Mouse (Mus musculus): ENCODE data around the gene Spib. TPM values are rescaled to one million over a fixed set of nuclear protein-coding genes. Genes with fewer than 3 reads are reported as not detected.

Spib gene
- polyA plus RNA-seq (2015; fragmentation: Nextera tagmentation; extraction: Ambion mirVana) = 7.5 TPM in 1 of 2 replicates, not detected in the other

DNA sequence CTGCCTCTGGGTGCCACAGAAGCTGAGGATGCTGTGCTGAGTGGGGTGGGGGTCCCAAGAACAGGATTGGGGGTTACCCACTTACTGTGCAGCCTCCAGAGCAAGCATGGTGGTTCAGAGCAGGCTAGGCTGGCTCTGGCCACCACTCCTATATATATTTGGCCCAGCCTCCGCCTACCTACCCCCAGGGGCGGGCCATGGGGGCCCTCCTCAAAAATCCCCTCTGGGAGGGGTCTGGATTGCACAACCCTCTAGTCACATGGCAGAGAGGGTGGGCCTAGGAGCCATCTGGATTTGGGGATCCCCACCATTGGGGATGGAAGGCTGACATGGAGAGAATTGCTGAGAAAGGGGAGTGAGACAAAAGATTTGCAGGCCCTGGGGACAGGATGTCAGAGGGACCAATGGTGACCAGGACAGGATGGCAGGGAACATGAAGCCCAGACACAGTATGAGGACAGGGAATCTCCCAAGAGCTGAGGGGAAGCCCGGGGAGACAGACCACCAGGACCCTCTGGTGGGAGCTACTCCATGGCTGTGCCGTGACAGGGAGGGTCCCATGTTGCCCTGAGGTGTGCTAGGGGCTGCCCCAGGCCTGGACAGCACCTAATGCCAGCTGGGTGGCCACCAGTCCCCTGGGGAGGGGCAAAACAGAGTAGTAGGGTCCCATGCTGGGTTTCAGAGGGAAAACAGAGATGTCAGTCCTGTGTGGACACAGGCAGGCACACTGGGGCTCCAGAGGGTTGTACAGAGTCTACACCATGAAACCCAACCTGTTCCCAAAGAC lies at the start of gene Spib:
Gene Spib (minus strand): TSS at position 126 of the 787 bp plus-strand sequence.
- H3K4me3 ChIP-seq (replicated peaks) = no peak within 1 kb of the TSS
- 91% methylated on average over 4 of the region's 4 CpGs for WGBS
- no peak within 1 kb of the TSS for H3K27ac ChIP-seq (replicated peaks)

DNA sequence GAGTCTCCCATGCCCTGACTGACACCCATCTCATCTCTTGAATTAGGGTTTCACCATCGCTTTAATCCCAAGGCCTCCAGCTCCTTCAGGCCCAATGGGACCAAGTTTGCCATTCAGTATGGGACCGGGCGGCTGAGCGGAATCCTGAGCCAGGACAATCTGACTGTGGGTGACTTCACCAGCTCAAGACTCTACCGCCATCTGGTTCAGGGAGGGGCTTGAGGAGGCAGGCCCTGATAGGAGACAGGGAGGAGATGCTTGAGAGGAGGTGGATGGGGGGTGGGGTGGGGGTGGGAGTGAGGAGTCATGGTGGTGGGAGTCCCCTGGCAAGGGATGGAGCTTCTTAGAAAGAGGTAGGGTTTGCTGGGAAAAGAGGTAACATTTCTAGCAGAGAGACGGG lies 49.8 kb upstream of the Spib start:
- 86% methylated on average over 6 of the region's 6 CpGs for WGBS
- no peak overlapping the region for H3K9ac ChIP-seq (replicated peaks)

More for the DNA sequence above, at the start of gene Spib:
- Histone ChIP-seq H3K4me2 (no peak within 1 kb of the TSS), H3K4me1 (peaks cover 7% of the 10 kb centered on the region), H3K27me3 (replicated peaks) (peaks cover 23% of the 10 kb centered on the region), H3K9me3 (replicated peaks) (no peaks in the 10 kb centered on the region), H3K9ac (replicated peaks) (no peak within 1 kb of the TSS), H3K36me3 (peaks cover 2% of the 10 kb centered on the region; the same call in 1 of the 2 replicates)
- no peak for ATAC-seq (ENCODE audit: low FRiP score)

DNA sequence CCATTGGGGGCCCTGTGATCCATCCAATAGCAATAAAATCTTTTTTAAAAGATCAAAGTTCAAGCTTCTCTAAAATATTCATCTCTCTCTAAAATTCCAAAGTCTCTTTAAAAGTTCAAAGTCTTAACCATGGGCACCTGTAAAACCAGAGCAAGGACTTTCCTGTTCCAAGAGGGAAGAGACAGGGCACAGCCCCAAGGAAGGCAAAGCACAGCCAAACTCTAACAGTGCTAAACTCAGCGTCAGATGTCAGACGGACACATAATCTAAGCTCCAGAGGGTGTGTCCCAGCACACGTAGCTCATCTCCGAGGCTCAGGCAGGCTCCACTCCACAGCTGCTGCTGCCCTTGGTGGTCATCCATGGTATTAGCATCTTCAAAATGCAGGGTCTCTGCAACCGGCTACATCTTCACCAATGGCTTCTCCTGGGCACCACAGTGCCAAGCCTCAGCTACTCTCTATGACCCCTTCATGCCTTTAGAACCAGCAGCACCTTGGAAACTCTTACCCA lies 44.5 kb upstream of the Spib start:
- H3K27me3 ChIP-seq (replicated peaks) = no peaks in the 10 kb centered on the region
- no peak overlapping the region for H3K4me3 ChIP-seq (replicated peaks)
- no peaks in the 10 kb centered on the region for H3K4me1 ChIP-seq
- WGBS = 54% methylated on average over 5 of the region's 5 CpGs
- ATAC-seq (ENCODE audit: low FRiP score) = no peak
- no peak overlapping the region for H3K27ac ChIP-seq (replicated peaks)
- H3K9ac ChIP-seq (replicated peaks) = no peak overlapping the region
- no peaks in the 10 kb centered on the region for H3K36me3 ChIP-seq
- H3K4me2 ChIP-seq = no peak overlapping the region
- no peaks in the 10 kb centered on the region for H3K9me3 ChIP-seq (replicated peaks)

More for the DNA sequence above, 49.8 kb upstream of the Spib start:
- H3K27me3 ChIP-seq (replicated peaks) = 0 out of 2 replicates have a peak, but pooled peaks cover 3% of the 10 kb centered on the region
- no peak overlapping the region for H3K4me2 ChIP-seq
- no peak for ATAC-seq (ENCODE audit: low FRiP score)
- H3K9me3 ChIP-seq (replicated peaks) = no peaks in the 10 kb centered on the region
- no peaks in the 10 kb centered on the region for H3K36me3 ChIP-seq
- no peak overlapping the region for H3K4me3 ChIP-seq (replicated peaks)
- H3K27ac ChIP-seq (replicated peaks) = no peak overlapping the region
- H3K4me1 ChIP-seq = peaks cover 8% of the 10 kb centered on the region

DNA sequence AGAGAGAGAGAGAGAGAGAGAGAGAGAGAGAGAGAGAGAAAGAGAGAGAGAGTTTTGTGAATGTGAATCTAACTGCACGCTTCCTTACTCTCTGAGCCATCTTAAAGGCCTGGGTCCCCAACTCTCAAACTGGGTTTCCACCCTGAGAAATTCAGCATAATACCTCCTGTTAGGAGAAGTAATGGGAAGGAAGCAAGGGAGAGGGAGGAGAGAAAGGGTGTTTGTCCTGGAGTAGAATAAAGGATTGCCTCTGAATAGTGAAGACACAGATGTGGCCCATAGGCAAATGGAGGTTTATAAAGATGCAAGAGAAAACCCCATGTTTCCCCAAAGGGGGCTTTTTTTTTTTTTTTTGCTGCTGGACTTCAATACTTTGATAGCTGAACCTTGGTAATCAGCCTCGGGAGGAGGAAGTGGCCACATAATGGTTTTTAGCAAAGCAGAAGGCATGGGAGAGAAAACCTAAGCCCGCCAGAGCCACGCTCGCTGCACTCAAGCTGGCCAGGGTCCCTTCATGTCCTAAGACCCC lies 41.1 kb upstream of the Spib start:
- Histone ChIP-seq H3K27ac (replicated peaks) (no peak overlapping the region), H3K4me2 (no peak overlapping the region), H3K36me3 (no peaks in the 10 kb centered on the region), H3K4me1 (no peaks in the 10 kb centered on the region), H3K9me3 (replicated peaks) (no peaks in the 10 kb centered on the region), H3K27me3 (replicated peaks) (no peaks in the 10 kb centered on the region), H3K4me3 (replicated peaks) (no peak overlapping the region), H3K9ac (replicated peaks) (no peak overlapping the region)
- WGBS = 84% methylated on average over 5 of the region's 5 CpGs
- no peak for ATAC-seq (ENCODE audit: low FRiP score)

DNA sequence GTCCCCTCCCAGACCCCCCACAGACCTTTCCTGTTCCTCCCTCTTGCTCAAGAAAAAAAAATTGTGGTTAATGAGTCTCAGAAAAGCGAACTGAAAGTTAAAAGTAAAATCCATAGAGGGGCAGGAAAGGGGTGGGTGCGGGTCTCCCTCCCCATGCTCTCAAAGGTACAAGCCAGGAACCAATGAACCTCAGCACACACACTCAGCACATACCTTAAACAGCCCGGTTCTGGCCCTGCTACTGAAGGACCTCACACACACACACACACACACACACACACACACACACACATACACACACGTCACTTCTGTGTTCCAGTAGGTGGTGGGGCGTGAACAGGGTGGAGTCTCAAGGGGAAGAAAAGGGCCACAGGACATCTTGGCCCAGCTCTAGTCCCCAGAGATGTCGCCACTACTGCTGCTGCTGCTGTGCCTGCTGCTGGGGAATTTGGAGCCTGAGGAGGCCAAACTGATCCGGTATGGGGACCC lies 40.4 kb upstream of the Spib start, which contains the start of gene Napsa:
Gene Napsa (plus strand): TSS at position 168 of the 489 bp plus-strand sequence.
- Histone ChIP-seq H3K27me3 (replicated peaks) (no peaks in the 10 kb centered on the region), H3K4me3 (replicated peaks) (no peak within 1 kb of the TSS)

DNA sequence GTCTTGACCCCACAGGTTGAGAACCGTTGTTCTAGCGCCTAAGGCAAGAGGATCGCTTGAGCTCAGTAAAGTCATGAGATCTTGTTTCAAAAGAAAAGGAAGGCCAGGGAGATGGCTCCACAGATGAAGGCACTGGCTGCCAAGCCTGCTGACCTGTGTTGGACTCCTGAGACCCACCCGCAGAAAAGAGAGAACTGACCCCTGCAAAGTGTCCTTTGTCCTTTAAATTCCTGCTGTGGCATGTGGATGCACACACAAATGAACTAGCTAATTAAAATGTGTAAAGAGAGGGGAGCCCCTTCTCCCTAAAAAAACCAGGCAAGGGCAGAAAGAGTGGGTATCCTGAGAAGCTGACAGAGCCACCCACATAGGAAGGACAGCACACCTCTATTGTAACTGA lies 39.9 kb upstream of the Spib start:
- WGBS = 66% methylated on average over 4 of the region's 4 CpGs
- H3K9me3 ChIP-seq (replicated peaks) = no peaks in the 10 kb centered on the region
- H3K27me3 ChIP-seq (replicated peaks) = no peaks in the 10 kb centered on the region
- no peak overlapping the region for H3K4me2 ChIP-seq
- H3K36me3 ChIP-seq = no peaks in the 10 kb centered on the region
- no peaks in the 10 kb centered on the region for H3K4me1 ChIP-seq
- H3K27ac ChIP-seq (replicated peaks) = no peak overlapping the region
- H3K4me3 ChIP-seq (replicated peaks) = no peak overlapping the region
- no peak overlapping the region for H3K9ac ChIP-seq (replicated peaks)
- ATAC-seq (ENCODE audit: low FRiP score) = no peak

More for the DNA sequence above, 40.4 kb upstream of the Spib start, which contains the start of gene Napsa:
- no peaks in the 10 kb centered on the region for H3K36me3 ChIP-seq
- no peak within 1 kb of the TSS for H3K27ac ChIP-seq (replicated peaks)
- no peak within 1 kb of the TSS for H3K9ac ChIP-seq (replicated peaks)
- no peak within 1 kb of the TSS for H3K4me2 ChIP-seq
- no peaks in the 10 kb centered on the region for H3K4me1 ChIP-seq
- WGBS = 37% methylated on average over 5 of the region's 7 CpGs
- no peak for ATAC-seq (ENCODE audit: low FRiP score)
- no peaks in the 10 kb centered on the region for H3K9me3 ChIP-seq (replicated peaks)

DNA sequence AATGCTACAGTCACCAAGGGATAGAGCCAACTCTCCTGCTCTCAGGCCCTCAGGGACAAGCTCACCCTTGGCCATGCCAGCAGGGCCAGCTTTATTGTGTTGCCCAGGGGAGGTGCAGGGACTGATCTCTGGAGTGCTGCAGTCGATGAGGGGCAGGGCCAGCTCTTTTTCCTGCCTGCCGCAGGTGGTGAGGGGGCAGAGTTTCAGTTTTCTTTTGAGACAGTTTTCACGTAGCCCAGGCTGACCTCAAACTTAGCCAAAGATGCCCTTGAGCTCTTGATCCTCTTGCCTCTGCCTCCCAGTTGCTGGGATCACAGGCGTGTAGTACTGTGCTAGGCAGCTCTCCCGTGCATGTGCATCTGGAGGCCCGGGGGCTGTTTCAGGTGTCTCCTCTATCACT lies 39.1 kb upstream of the Spib start:
- Histone ChIP-seq H3K4me3 (replicated peaks) (no peak overlapping the region), H3K27me3 (replicated peaks) (no peaks in the 10 kb centered on the region), H3K36me3 (no peaks in the 10 kb centered on the region), H3K4me2 (no peak overlapping the region), H3K9ac (replicated peaks) (no peak overlapping the region), H3K9me3 (replicated peaks) (no peaks in the 10 kb centered on the region), H3K27ac (replicated peaks) (no peak overlapping the region), H3K4me1 (no peaks in the 10 kb centered on the region)
- 90% methylated on average over 6 of the region's 6 CpGs for WGBS
- ATAC-seq (ENCODE audit: low FRiP score) = no peak

DNA sequence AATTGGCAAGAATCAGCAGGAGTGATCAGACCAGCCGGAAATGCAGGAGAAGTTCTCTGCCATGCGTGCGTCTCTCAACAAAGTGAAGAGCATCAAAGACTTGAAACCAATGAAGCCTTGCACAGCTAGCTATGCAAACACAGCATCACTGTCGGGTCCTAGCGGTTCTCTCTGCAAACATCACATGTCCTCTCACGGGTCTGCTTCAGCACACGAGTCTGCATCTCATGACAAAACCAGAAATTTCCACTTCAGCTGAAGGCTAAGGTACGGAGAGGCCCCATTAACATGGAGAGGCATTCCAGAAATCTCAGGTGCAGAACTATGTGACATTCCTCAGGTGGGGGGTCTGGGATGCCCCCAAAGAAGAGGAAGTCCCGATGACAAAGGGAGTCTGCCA lies 36.9 kb upstream of the Spib start:
- no peaks in the 10 kb centered on the region for H3K36me3 ChIP-seq
- no peaks in the 10 kb centered on the region for H3K27me3 ChIP-seq (replicated peaks)
- no peak overlapping the region for H3K4me2 ChIP-seq
- H3K9ac ChIP-seq (replicated peaks) = no peak overlapping the region
- H3K9me3 ChIP-seq (replicated peaks) = no peaks in the 10 kb centered on the region
- H3K27ac ChIP-seq (replicated peaks) = no peak overlapping the region
- no peak overlapping the region for H3K4me3 ChIP-seq (replicated peaks)
- no peak for ATAC-seq (ENCODE audit: low FRiP score)
- no peaks in the 10 kb centered on the region for H3K4me1 ChIP-seq
- WGBS = 82% methylated on average over 9 of the region's 9 CpGs

DNA sequence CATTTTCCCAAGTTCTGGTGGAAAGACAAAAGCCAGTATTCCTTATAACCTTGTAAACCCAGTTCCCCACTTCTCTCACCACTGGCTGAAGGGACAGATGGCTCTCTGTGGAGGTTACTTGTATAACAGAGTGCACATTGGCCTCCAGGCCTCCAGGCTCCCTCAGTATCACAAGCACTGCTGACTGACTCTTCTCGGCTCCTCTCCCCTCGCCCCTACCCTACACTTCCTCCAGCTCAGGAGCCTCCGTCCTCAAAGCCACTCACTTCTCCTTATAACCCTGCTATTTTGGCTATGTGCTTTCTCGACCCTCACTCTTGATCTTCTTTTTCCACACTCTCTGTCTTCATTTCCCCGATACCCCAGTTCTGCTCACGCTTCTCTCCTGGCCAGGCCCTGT lies 33.5 kb upstream of the Spib start:
- 74% methylated on average over 6 of the region's 6 CpGs for WGBS
- ATAC-seq (ENCODE audit: low FRiP score) = no peak
- H3K9ac ChIP-seq (replicated peaks) = no peak overlapping the region
- H3K4me2 ChIP-seq = no peak overlapping the region
- H3K9me3 ChIP-seq (replicated peaks) = no peaks in the 10 kb centered on the region
- no peaks in the 10 kb centered on the region for H3K4me1 ChIP-seq
- H3K27ac ChIP-seq (replicated peaks) = no peak overlapping the region
- no peaks in the 10 kb centered on the region for H3K36me3 ChIP-seq
- no peak overlapping the region for H3K4me3 ChIP-seq (replicated peaks)
- H3K27me3 ChIP-seq (replicated peaks) = 0 out of 2 replicates have a peak, but pooled peaks cover 2% of the 10 kb centered on the region

DNA sequence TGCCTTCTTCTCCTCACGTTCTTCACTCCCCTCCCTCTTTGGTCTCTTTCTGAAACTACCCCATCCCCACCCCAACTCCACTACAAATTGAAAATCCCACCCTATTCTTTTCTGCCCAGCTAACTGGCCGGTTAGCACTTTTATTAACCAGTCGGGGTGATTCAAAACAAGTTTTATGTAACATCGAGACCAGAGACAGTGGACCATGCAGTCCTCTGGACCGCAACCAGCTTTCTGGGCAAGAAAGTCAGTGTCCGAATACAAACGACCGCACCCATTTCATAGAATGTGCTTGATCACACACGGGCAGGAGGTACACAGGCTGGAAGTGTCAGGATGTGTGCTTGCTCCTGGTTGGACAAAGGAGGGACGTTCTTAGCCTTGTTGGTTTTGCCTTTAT lies 32.6 kb upstream of the Spib start:
- Histone ChIP-seq H3K4me2 (no peak overlapping the region), H3K4me3 (replicated peaks) (no peak overlapping the region), H3K27me3 (replicated peaks) (0 out of 2 replicates have a peak, but pooled peaks cover 2% of the 10 kb centered on the region), H3K36me3 (no peaks in the 10 kb centered on the region), H3K4me1 (no peaks in the 10 kb centered on the region), H3K27ac (replicated peaks) (no peak overlapping the region), H3K9ac (replicated peaks) (no peak overlapping the region), H3K9me3 (replicated peaks) (no peaks in the 10 kb centered on the region)
- WGBS = 87% methylated on average over 10 of the region's 10 CpGs
- ATAC-seq (ENCODE audit: low FRiP score) = no peak

DNA sequence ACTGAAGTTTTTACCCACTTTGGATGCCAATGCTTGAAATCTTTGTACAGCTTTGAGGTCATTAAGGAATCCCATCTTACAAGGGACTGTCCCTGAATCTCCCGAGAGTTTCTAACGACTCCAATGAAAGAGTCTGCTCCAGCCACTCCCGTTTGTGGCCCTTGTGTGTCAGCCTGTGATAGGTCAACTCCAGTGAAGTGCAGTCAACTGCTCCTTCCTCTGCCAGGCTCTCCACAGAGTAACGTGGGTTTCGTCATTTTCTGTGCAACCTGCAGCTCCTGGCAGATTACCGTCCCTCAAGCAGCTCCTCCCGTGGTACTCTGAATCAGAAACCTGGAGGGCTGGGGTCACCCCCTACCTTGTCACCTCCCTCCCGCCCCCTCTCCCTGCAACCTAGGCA lies 31.4 kb upstream of the Spib start:
- H3K4me2 ChIP-seq = no peak overlapping the region
- H3K9me3 ChIP-seq (replicated peaks) = no peaks in the 10 kb centered on the region
- no peak overlapping the region for H3K4me3 ChIP-seq (replicated peaks)
- no peaks in the 10 kb centered on the region for H3K36me3 ChIP-seq
- no peak overlapping the region for H3K9ac ChIP-seq (replicated peaks)
- ATAC-seq (ENCODE audit: low FRiP score) = no peak
- no peak overlapping the region for H3K27ac ChIP-seq (replicated peaks)
- H3K27me3 ChIP-seq (replicated peaks) = 0 out of 2 replicates have a peak, but pooled peaks cover 2% of the 10 kb centered on the region
- no peaks in the 10 kb centered on the region for H3K4me1 ChIP-seq
- 49% methylated on average over 8 of the region's 8 CpGs for WGBS
